Mouse (Mus musculus): ENCODE results near the gene Smap2. TPM values are rescaled to one million over a fixed set of nuclear protein-coding genes. Genes with fewer than 3 reads are reported as not detected.

The Smap2 gene
- polyA plus RNA-seq, 1 experiment from 2014 or later = 18.4 TPM

DNA sequence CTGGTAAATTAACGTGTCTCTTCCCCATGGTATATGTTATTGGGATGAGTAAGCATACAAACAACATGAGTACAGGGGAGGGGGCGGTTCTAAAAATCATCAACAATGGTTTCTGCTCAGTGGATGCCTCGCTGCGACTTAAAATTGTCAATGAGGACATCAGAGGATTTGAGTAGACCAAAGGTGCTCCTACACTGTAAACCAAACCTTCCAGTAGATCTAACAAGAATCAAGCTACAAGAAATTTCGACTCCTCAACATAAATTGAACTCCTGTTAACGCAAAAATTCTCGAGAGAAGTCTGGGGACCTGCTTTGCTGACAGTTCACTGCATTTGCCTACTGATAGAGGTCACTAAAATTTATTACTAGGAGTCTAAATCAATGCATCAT, 1.8 kb downstream of the Smap2 start:
- H3K4me2 ChIP-seq (ENCODE audit: low read depth, low read length) = peak overlapping the region; percentile 72; the same call in 1 of the 2 replicates
- no peak overlapping the region for H3K9ac ChIP-seq (ENCODE audit: low read depth, low read length)
- H3K27ac ChIP-seq (replicated peaks; ENCODE audit: low read depth, low read length) = no peak overlapping the region
- no peaks in the 10 kb centered on the region for H3K9me3 ChIP-seq (ENCODE audit: control insufficient read depth, low read length)
- WGBS = 87% methylated on average over 7 of the region's 7 CpGs
- ATAC-seq (ENCODE audit: low read depth) = no peak
- H3K4me3 ChIP-seq (ENCODE audit: low read depth, low read length) = no peak overlapping the region
- H3K36me3 ChIP-seq (ENCODE audit: control insufficient read depth, insufficient read depth, low read length) = no peaks in the 10 kb centered on the region
- H3K27me3 ChIP-seq (replicated peaks; ENCODE audit: control insufficient read depth, insufficient read depth, low read length) = no peaks in the 10 kb centered on the region
- H3K4me1 ChIP-seq (ENCODE audit: control insufficient read depth, insufficient read depth, low read length) = peaks cover 11% of the 10 kb centered on the region
- DNase-seq (ENCODE audit: low spot score) = no peak

- H3K4me1 ChIP-seq (ENCODE audit: control insufficient read depth, insufficient read depth, low read length) = peaks cover 11% of the 10 kb centered on the region
- no peak for ATAC-seq (ENCODE audit: low read depth)
- H3K27me3 ChIP-seq (replicated peaks; ENCODE audit: control insufficient read depth, insufficient read depth, low read length) = no peaks in the 10 kb centered on the region
- peak overlapping the region; percentile 72; the same call in 1 of the 2 replicates for H3K4me2 ChIP-seq (ENCODE audit: low read depth, low read length)
- no peak overlapping the region for H3K4me3 ChIP-seq (ENCODE audit: low read depth, low read length)
- whole genome bisulfite sequencing = 77% methylated on average over 10 of the region's 10 CpGs
- no peak overlapping the region for H3K27ac ChIP-seq (replicated peaks; ENCODE audit: low read depth, low read length)
- H3K36me3 ChIP-seq (ENCODE audit: control insufficient read depth, insufficient read depth, low read length) = no peaks in the 10 kb centered on the region
- H3K9me3 ChIP-seq (ENCODE audit: control insufficient read depth, low read length) = no peaks in the 10 kb centered on the region
- DNase-seq (ENCODE audit: low spot score) = no peak
- no peak overlapping the region for H3K9ac ChIP-seq (ENCODE audit: low read depth, low read length)
Measured at GRCm38 (mm10) chr4:121014594-121015267, 2.3 kb downstream of the Smap2 start.

GRCm38 (mm10) chr4:121010770-121011549, 6.1 kb downstream of the Smap2 start:
- DNase-seq (ENCODE audit: low spot score) (no peak), ATAC-seq (ENCODE audit: low read depth) (no peak)
- H3K36me3 ChIP-seq (ENCODE audit: control insufficient read depth, insufficient read depth, low read length) = no peaks in the 10 kb centered on the region
- 82% methylated on average over 11 of the region's 11 CpGs for WGBS
- no peaks in the 10 kb centered on the region for H3K9me3 ChIP-seq (ENCODE audit: control insufficient read depth, low read length)
- peaks cover 9% of the 10 kb centered on the region for H3K4me1 ChIP-seq (ENCODE audit: control insufficient read depth, insufficient read depth, low read length)
- no peak overlapping the region for H3K27ac ChIP-seq (replicated peaks; ENCODE audit: low read depth, low read length)
- H3K9ac ChIP-seq (ENCODE audit: low read depth, low read length) = no peak overlapping the region
- no peaks in the 10 kb centered on the region for H3K27me3 ChIP-seq (replicated peaks; ENCODE audit: control insufficient read depth, insufficient read depth, low read length)
- H3K4me2 ChIP-seq (ENCODE audit: low read depth, low read length) = no peak overlapping the region
- no peak overlapping the region for H3K4me3 ChIP-seq (ENCODE audit: low read depth, low read length)

DNA sequence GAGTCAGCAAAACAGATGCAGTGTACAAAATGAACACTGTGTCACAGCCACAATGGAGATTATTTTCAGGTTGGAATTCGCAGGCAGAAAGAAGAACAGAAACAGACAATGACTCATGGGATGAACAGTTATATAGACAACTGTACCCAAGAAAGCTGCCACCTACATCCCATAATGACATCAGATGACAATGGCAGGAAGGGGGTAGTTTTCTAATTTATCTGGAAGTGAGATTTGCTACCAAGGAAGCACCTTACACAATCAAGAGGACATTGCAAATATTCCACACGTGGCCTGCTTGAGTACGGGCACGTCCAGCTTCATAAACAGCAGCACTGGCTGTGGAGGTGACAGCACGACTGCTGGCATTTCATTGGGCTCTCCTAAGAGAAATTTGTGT, 7.9 kb downstream of the Smap2 start:
- Histone ChIP-seq H3K4me1 (ENCODE audit: control insufficient read depth, insufficient read depth, low read length) (peaks cover 4% of the 10 kb centered on the region; the same call in 1 of the 2 replicates), H3K36me3 (ENCODE audit: control insufficient read depth, insufficient read depth, low read length) (no peaks in the 10 kb centered on the region), H3K27ac (replicated peaks; ENCODE audit: low read depth, low read length) (no peak overlapping the region), H3K4me2 (ENCODE audit: low read depth, low read length) (no peak overlapping the region), H3K4me3 (ENCODE audit: low read depth, low read length) (no peak overlapping the region), H3K9me3 (ENCODE audit: control insufficient read depth, low read length) (no peaks in the 10 kb centered on the region), H3K27me3 (replicated peaks; ENCODE audit: control insufficient read depth, insufficient read depth, low read length) (no peaks in the 10 kb centered on the region), H3K9ac (ENCODE audit: low read depth, low read length) (no peak overlapping the region)
- ATAC-seq (ENCODE audit: low read depth) = no peak
- WGBS = 90% methylated on average over 5 of the region's 5 CpGs
- DNase-seq (ENCODE audit: low spot score) = no peak

DNA sequence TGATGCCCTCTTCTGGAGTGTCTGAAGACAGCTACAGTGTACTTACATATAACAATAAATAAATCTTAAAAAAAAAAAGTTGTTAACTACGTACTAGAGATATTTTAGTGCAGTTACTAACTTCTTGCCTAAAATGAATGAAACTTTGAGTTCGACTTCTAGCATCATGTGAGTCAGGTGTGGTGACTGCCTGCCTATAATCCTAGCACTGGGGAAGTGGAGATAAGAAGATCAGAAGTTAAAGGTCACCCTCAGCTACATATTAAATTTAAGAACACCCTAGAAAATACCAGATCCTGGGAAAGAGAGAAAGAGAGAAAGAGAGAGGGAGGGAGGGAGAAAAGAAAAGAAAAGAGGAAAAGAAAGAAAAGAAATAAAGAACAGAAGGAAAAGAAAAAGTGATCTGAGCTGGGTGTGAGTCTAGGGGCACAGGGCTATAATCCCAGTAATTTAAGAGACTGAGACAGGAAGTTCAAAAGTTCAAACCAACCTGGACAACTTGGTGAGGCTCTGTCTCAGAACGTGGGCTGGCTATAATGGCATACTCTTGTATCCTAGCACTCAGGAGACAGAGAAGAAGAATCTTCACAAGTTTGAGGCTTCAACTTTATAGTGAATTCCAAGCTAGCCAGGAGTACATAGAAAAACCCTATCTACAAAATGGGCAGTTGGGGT, 8.8 kb downstream of the Smap2 start:
- Histone ChIP-seq H3K9ac (ENCODE audit: low read depth, low read length) (no peak overlapping the region), H3K27me3 (replicated peaks; ENCODE audit: control insufficient read depth, insufficient read depth, low read length) (no peaks in the 10 kb centered on the region), H3K4me2 (ENCODE audit: low read depth, low read length) (no peak overlapping the region), H3K4me1 (ENCODE audit: control insufficient read depth, insufficient read depth, low read length) (peaks cover 12% of the 10 kb centered on the region; the same call in 1 of the 2 replicates), H3K36me3 (ENCODE audit: control insufficient read depth, insufficient read depth, low read length) (no peaks in the 10 kb centered on the region), H3K27ac (replicated peaks; ENCODE audit: low read depth, low read length) (no peak overlapping the region), H3K9me3 (ENCODE audit: control insufficient read depth, low read length) (no peaks in the 10 kb centered on the region), H3K4me3 (ENCODE audit: low read depth, low read length) (no peak overlapping the region)
- WGBS = 61% methylated on average over 3 of the region's 3 CpGs
- no peak for DNase-seq (ENCODE audit: low spot score)
- no peak for ATAC-seq (ENCODE audit: low read depth)

DNA sequence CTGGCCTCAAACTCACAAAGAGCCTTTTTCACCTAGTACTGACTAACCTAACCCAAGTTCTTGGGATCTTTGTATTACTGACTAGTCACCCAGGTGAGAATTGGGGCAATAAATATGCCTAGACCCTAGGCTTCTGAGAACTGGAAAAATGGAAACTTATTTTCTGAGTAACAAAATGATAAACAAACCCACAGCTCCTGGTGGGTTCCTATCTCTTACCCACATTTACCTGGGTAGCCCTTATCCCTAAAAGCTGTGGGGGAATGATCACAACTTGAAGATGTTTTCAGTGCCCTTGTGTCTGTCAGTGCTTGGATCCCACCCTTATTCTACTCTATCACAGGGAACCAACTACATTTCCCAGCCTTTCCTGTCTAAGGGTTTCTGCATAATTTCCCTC, 10.0 kb downstream of the Smap2 start:
- Histone ChIP-seq H3K27me3 (replicated peaks; ENCODE audit: control insufficient read depth, insufficient read depth, low read length) (no peaks in the 10 kb centered on the region), H3K4me2 (ENCODE audit: low read depth, low read length) (no peak overlapping the region), H3K4me1 (ENCODE audit: control insufficient read depth, insufficient read depth, low read length) (peaks cover 19% of the 10 kb centered on the region), H3K9me3 (ENCODE audit: control insufficient read depth, low read length) (no peaks in the 10 kb centered on the region), H3K27ac (replicated peaks; ENCODE audit: low read depth, low read length) (no peak overlapping the region), H3K4me3 (ENCODE audit: low read depth, low read length) (no peak overlapping the region), H3K9ac (ENCODE audit: low read depth, low read length) (no peak overlapping the region), H3K36me3 (ENCODE audit: control insufficient read depth, insufficient read depth, low read length) (no peaks in the 10 kb centered on the region)
- ATAC-seq (ENCODE audit: low read depth) (no peak), DNase-seq (ENCODE audit: low spot score) (no peak)

GRCm38 (mm10) chr4:121004679-121005078, 12.4 kb downstream of the Smap2 start:
- H3K36me3 ChIP-seq (ENCODE audit: control insufficient read depth, insufficient read depth, low read length) = no peaks in the 10 kb centered on the region
- H3K4me1 ChIP-seq (ENCODE audit: control insufficient read depth, insufficient read depth, low read length) = peaks cover 17% of the 10 kb centered on the region
- H3K27me3 ChIP-seq (replicated peaks; ENCODE audit: control insufficient read depth, insufficient read depth, low read length) = no peaks in the 10 kb centered on the region
- no peak overlapping the region for H3K4me2 ChIP-seq (ENCODE audit: low read depth, low read length)
- H3K4me3 ChIP-seq (ENCODE audit: low read depth, low read length) = no peak overlapping the region
- no peak for DNase-seq (ENCODE audit: low spot score)
- 69% methylated on average over 4 of the region's 4 CpGs for WGBS
- no peak overlapping the region for H3K9ac ChIP-seq (ENCODE audit: low read depth, low read length)
- no peak overlapping the region for H3K27ac ChIP-seq (replicated peaks; ENCODE audit: low read depth, low read length)
- no peaks in the 10 kb centered on the region for H3K9me3 ChIP-seq (ENCODE audit: control insufficient read depth, low read length)
- ATAC-seq (ENCODE audit: low read depth) = no peak

GRCm38 (mm10) chr4:121003611-121004091, 13.4 kb downstream of the Smap2 start:
- no peak overlapping the region; the same call in 1 of the 2 replicates for H3K4me2 ChIP-seq (ENCODE audit: low read depth, low read length)
- H3K36me3 ChIP-seq (ENCODE audit: control insufficient read depth, insufficient read depth, low read length) = no peaks in the 10 kb centered on the region
- no peaks in the 10 kb centered on the region for H3K27me3 ChIP-seq (replicated peaks; ENCODE audit: control insufficient read depth, insufficient read depth, low read length)
- ATAC-seq (ENCODE audit: low read depth) = peak; percentile 44; the same call in 1 of the 2 replicates
- no peak overlapping the region; the same call in 1 of the 2 replicates for H3K27ac ChIP-seq (replicated peaks; ENCODE audit: low read depth, low read length)
- H3K9me3 ChIP-seq (ENCODE audit: control insufficient read depth, low read length) = no peaks in the 10 kb centered on the region
- WGBS = 22% methylated on average over 3 of the region's 3 CpGs
- H3K4me1 ChIP-seq (ENCODE audit: control insufficient read depth, insufficient read depth, low read length) = peaks cover 17% of the 10 kb centered on the region
- H3K9ac ChIP-seq (ENCODE audit: low read depth, low read length) = no peak overlapping the region
- H3K4me3 ChIP-seq (ENCODE audit: low read depth, low read length) = no peak overlapping the region
- DNase-seq (ENCODE audit: low spot score) = peak; percentile 40
